Mouse (Mus musculus) heart, postnatal 36 days (tissue): Measurements from ENCODE around the gene Rfxank. TPM values are rescaled to one million over a fixed set of nuclear protein-coding genes. Genes with fewer than 3 reads are reported as not detected.
A peak's percentile ranks its signal among the peaks of the same experiment; 100 is the strongest.

ENCODE experiments used
- DNase-seq, 2 experiments: peaks; one replicate each; pipeline ENCODE4 v3.0.0; 2021 to 2022
- intact Hi-C: fragments of 180-260 bp; cut with DNase I; formaldehyde crosslinking; loops from one replicate; pipeline ENCODE4 v1.15.1; 2025
- microRNA-seq, 2 experiments: library from miRNA; unstranded; fragments of <30 nt; microRNA quantifications; one replicate each; pipeline ENCODE4 v1.2.0; 2021; ENCODE audit warnings: borderline number of aligned reads in 2 of 2
- total RNA-seq, 2 experiments: library from RNA; stranded (reverse); gene quantifications; 2 replicates each; pipeline ENCODE4 v1.2.3; 2021

Gene Rfxank
- total RNA-seq, 2 experiments from 2014 or later, result 17.2 to 19.6 TPM

GRCm38 (mm10) chr8:70112401-70113016 lies 26.4 kb downstream of the Rfxank start:
- no peak for DNase-seq
- intact Hi-C loops, result no loop called here

DNA sequence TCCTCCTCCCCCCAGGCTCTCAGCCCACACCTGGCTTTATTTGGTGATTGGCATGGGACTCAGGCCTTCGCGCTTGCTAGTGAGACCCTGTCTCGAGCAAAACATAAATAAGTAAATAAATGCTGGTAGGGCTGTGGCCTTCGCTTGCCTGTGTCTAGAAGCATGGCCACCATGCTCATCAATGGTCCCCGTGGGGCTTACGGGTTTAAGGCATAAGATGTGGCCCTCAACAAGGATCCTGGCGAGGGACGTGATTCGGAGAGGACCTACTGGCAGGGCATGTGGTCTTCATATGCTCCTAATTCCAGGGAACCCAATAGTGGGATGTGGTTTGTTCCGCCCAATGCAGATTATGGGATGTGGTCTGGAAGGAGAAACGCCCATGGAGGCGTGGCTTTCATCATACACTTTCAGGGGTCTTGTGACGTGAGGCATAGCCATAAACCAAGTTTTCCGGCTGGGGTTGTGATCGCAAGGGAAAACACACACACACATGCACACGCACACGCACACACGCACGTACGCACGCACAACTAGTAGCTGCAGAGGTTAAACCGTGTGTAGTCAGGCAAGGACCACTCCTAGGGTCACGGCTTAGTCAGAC lies 27.7 kb downstream of the Rfxank start:
- intact Hi-C loops, result no loop called here
- DNase-seq, result no peak

DNA sequence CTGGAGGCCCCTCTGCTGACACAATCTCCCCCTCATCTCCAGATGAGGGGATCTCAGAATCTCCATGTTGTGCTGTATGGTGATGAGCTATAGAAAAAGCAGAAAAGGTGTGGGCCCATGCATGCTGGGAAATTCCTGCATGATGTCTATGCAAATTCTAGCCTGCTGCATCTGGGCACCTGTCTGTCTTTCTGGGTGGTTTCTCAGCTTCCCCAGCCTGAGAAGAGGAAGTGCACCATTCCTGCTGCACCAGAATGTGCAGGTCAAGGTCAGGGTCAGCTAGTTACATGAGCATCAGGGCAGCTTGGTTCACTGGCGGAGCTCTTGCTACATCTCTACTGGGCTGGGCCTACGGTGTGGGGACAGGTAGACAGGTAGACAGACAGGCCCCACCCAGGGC lies 28.5 kb downstream of the Rfxank start:
- no peak for DNase-seq
- intact Hi-C loops, result no loop called here

- intact Hi-C loops, result loop anchor here (1.0 to 2.0 kb wide), 2 partner anchors 61 to 118 kb away; no protein-coding TSS in a partner anchor
- no peak for DNase-seq
Observed at GRCm38 (mm10) chr8:70104922-70105321, 34.0 kb downstream of the Rfxank start.

GRCm38 (mm10) chr8:70104506-70104905 lies 34.4 kb downstream of the Rfxank start:
- DNase-seq, result peak; percentile 34 to 36
- intact Hi-C loops, result loop anchor here (1.0 to 2.0 kb wide), 2 partner anchors 62 to 118 kb away; no protein-coding TSS in a partner anchor

GRCm38 (mm10) chr8:70100241-70100640 lies 38.7 kb downstream of the Rfxank start:
- intact Hi-C loops, result no loop called here
- DNase-seq, result no peak

DNA sequence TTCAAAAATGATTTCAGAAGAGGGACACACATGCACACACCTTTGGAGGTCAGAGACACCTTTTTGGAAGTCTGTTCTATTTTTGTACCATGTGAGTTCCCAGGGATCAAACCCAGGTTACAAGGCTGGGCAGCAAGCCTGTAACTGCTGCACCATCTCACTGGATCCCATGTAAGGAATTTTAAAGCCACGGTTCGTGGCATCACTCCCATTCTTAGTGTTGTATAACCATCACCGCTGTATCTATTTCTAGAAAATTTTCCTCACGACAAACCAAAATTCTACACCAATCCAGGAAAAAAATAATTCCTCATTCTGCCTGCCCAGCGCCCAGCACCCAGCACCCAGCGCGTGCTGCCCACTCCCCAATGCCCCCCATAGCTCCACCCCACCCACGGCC lies 39.7 kb downstream of the Rfxank start:
- intact Hi-C loops, result no loop called here
- DNase-seq, result no peak

DNA sequence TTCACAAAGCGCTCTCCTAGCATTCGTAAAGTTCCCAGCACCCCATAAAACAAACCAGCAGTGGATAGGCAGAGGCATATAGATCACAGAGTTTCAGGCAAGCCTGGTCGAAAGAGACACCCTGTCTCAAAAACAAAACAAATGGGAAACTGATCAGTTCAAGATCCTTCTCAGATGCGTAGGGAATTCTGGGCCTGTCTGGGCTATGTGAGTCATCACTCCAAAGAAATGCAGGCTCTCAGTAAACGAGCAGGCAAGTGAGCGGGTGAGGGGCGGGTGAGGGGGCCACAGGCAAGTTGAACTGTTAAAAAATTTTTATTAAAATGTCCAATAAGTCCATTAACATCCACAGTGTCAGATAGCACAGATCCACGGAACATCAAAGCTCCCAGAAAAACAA lies 46.2 kb downstream of the Rfxank start:
- intact Hi-C loops, result no loop called here
- no peak for DNase-seq

DNA sequence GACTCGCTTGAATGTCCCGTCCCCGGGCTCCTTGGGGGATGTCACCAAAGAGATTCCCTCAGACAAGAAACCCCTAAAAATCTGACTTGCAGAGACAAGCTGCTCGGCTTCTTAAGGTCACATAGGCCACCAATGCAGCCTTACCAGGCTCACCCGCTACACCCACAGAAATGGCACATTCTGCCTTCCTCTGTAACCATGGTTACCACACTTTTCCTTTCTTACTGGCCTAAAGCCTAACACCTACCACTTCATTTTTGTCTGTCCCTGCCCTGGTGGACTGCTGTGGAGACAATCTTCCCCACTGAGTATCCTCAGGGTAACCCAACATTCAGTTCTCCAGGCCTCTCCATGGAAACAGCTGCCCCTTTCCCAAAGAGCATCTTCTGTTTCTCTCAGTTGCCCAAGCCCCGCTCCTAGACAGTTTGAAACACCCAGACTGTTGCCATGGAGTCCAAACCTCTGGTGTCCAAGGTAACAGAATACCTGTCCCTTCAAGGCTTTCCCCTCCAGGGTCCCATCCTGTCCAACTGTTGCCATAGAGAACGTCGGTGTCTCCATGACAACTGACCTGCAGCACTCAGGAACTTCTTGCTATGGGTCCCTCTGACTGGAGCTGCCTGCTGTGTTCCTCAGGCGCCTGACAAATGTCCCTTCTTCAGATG lies 49.5 kb downstream of the Rfxank start:
- no peak for DNase-seq
- intact Hi-C loops, result no loop called here

DNA sequence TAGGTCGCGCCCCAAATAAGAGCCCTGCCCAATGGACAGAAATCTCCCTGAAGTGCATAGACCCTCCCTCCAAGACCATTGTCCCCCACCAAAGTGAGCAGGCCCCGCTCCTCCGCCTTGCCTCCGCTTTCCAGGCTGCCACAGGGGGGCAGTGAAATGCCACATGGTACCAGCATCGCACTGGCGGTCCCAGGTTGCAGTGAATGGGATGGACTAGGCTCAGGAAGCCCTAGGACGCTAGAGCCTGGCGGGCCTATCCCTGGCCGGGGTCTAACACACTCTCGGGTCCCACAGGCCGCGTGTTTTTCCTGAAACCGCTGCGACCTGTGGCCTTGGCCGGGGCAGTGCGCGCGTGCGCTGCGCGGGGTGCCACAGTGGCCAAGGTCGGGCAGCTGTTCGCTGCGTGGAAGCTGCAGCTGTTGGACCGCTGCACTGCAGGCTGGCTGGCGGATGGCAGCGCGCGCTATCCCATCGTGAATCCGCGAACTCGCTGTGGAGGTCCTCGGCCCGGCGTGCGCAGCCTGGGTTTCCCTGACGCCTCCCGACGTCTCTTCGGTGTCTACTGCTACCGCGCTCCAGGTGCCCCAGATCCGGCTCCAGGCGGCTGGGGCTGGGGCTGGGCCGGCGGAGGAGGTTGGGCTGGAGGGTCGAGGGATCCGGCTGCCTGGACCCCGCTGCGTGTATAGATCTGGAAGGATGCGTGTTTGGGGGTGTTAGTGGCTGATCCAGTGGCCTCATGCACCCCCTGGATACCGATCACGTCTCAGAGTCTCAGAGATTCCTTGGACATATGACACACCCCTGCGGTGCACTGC lies 50.9 kb downstream of the Rfxank start:
- DNase-seq, result peak; percentile 21 to 26
- intact Hi-C loops, result loop anchor here (1.0 kb wide), 2 partner anchors 78 to 135 kb away; no protein-coding TSS in a partner anchor

DNA sequence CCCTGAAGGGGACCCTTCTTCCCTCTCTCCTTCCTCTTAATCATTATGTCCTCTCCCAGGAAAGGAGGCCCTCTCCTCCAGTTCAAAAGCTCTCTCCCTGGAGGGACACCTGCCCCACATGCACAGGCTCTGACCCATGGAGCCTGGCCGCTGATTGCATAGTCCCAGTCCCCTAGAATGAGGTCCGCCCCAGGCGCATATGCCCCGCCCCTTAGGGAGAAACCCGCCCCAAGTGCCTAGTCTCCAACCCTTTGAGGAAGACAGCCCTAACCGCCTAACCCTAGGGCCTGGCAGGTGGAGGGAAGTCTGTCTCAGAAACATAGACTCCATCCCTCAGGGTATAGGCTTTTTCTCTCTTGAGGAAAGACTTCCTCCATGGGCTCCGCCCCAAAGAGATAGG lies 51.7 kb downstream of the Rfxank start:
- intact Hi-C loops, result no loop called here
- DNase-seq, result no peak

- no peak for DNase-seq
- intact Hi-C loops, result no loop called here
Observed at GRCm38 (mm10) chr8:70086151-70086550, 52.8 kb downstream of the Rfxank start.

DNA sequence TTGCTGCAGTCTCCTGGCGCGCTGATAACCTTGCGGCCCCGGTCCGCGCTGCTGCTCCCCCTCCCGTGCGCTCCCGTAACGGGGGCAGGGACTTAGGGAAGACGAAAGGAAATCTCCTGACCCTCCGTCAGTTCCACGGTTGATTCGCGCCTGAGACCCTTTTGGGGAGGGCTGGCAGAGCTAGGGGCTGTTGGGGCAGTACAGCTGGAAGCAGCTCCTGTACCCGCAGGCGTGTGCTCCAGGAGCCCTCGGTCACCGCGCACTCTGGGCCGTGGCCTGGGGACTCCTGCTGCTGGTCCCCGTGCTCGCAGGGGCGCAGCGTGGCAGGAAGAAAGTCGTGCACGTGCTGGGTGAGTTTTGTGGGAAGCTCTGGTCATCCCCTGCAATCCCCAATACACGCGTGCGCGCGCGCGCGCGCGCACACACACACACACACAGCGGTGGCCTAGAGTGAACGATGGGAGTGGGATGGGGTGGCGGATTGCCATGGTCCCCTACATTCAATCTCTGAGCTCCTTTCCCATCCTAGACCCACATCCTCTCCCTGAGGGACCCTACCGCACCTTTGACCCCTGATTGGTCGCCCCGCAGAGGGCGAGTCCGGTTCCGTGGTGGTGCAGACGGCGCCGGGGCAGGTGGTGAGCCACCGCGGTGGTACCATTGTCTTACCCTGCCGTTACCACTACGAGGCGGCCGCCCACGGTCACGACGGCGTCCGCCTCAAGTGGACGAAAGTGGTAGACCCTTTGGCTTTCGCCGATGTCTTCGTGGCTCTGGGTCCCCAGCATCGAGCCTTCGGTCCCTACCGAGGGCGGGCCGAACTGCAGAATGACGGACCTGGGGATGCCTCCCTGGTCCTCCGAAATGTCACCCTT lies 54.5 kb downstream of the Rfxank start:
- DNase-seq, result no peak
- intact Hi-C loops, result no loop called here

GRCm38 (mm10) chr8:70083285-70083684 lies 55.7 kb downstream of the Rfxank start, which contains the start of gene Hapln4:
Gene Hapln4, plus strand, starts transcription at chr8:70083457.
- intact Hi-C loops, result no loop called here
- no peak for DNase-seq

DNA sequence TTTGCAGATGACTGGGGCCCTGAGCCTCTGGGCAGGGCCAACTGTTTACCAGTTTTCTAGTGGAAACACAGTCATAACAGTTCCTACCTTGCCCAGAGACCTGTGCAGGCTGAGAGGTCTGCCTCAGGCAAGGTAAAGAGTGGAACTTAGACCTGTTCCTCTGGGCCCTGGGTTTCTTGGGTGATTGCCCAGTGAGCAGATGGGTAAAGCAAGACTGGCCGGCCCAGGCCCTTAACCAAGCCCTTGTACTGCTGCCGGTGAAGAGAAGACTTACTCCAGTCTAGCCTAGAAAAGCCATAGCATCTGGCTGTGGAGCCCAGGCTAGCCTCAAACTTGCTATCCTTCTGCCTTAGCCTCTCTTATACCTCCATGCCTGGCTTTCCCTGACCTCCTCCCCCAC lies 57.0 kb downstream of the Rfxank start:
- intact Hi-C loops, result no loop called here
- no peak for DNase-seq

Small RNA genes lying within 50 kb of the gene (microRNA-seq; reads per million reads assigned to microRNA genes)
- 0 reads per million in 2 experiments for gene Mir7066

Other genes starting within 250 kb of the Rfxank start
- not detected for gene Tssk6, start 237.0 kb downstream of the Rfxank start, total RNA-seq
- 100 to 1,000 TPM; 451 to 482 TPM for gene Ndufa13, start 236.6 kb downstream of the Rfxank start, total RNA-seq
- 10 to 100 TPM in 1 of 2 experiments, 1 to 10 TPM in 1; 9.1 to 12.1 TPM for gene Yjefn3, start 236.4 kb downstream of the Rfxank start, total RNA-seq
- 10 to 100 TPM; 31.6 to 36.5 TPM for gene Gatad2a, start 142.8 kb downstream of the Rfxank start, total RNA-seq
- gene Mau2, start 96.4 kb downstream of the Rfxank start, total RNA-seq, result 10 to 100 TPM; 35.3 to 38.6 TPM
- gene Sugp1, start 96.3 kb downstream of the Rfxank start, total RNA-seq, result 10 to 100 TPM; 18.7 to 22.0 TPM
- 1 to 10 TPM in 1 of 2 experiments, under 1 TPM in 1; 0.97 to 1.1 TPM for gene Tm6sf2, start 66.2 kb downstream of the Rfxank start, total RNA-seq
- gene Hapln4, start 55.7 kb downstream of the Rfxank start, total RNA-seq, result not detected
- gene Ncan, start 18.3 kb downstream of the Rfxank start, total RNA-seq, result under 1 TPM in 1 of 2 experiments, not detected in 1; 0.06 TPM
- 1 to 10 TPM; 8.3 to 8.5 TPM for gene Nr2c2ap, start 7.8 kb downstream of the Rfxank start, total RNA-seq
- gene Borcs8, start 345 bp upstream of the Rfxank start, total RNA-seq, result 10 to 100 TPM; 23.5 to 23.7 TPM
- under 1 TPM; 0.25 to 0.49 TPM for gene Mef2b, start 557 bp upstream of the Rfxank start, total RNA-seq
- 100 to 1,000 TPM in 1 of 2 experiments, 10 to 100 TPM in 1; 99.2 to 103 TPM for gene Tmem161a, start 33.2 kb upstream of the Rfxank start, total RNA-seq
- gene Slc25a42, start 73.2 kb upstream of the Rfxank start, total RNA-seq, result 10 to 100 TPM; 53.2 to 66.7 TPM
- 10 to 100 TPM; 41.4 to 43.0 TPM for gene Sugp2, start 95.1 kb upstream of the Rfxank start, total RNA-seq
- 1 to 10 TPM; 6.2 to 7.0 TPM for gene Armc6, start 95.3 kb upstream of the Rfxank start, total RNA-seq
- gene Homer3, start 143.7 kb upstream of the Rfxank start, total RNA-seq, result 10 to 100 TPM in 1 of 2 experiments, 1 to 10 TPM in 1; 8.5 to 10.5 TPM
- gene Ddx49, start 163.3 kb upstream of the Rfxank start, total RNA-seq, result 10 to 100 TPM; 25.8 to 34.5 TPM
- 100 to 1,000 TPM; 157 TPM for gene Cope, start 163.4 kb upstream of the Rfxank start, total RNA-seq
- gene Cers1, start 176.6 kb upstream of the Rfxank start, total RNA-seq, result under 1 TPM; 0.33 to 0.64 TPM
- gene Gdf1, start 190.7 kb upstream of the Rfxank start, total RNA-seq, result not detected
- gene Upf1, start 214.1 kb upstream of the Rfxank start, total RNA-seq, result 10 to 100 TPM; 45.4 to 46.0 TPM
- gene Comp, start 234.4 kb upstream of the Rfxank start, total RNA-seq, result 1 to 10 TPM; 4.3 to 5.6 TPM